Mouse (Mus musculus) spleen, embryonic (tissue): ENCODE data around the gene Ccdc124.

ENCODE experiments used
- CTCF ChIA-PET: fragments of 350-600 bp; sonication (Branson Sonifier 250); formaldehyde crosslinking; loops from one replicate; lab custom pipeline; 2022; lab: Charles Lee

Gene Ccdc124

DNA sequence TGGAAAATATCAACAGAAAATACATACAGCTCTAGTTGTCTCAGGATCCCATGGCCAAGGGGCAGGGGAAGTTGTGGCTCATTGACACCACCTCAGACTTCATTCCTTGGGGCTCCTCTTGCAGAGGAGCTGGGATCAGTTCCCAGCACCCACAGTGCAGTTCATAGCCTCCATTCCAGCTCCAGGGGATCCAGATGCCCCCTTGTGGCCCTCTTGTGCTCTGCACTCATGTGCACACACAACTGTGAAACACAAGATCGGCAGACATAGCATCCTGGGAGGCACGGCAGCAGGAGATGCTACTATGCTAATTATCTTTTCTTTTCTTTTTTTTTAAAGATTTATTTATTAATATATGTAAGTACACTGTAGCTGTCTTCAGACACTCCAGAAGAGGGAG is 46.7 kb downstream of the Ccdc124 start:
- CTCF ChIA-PET = no interaction called here

DNA sequence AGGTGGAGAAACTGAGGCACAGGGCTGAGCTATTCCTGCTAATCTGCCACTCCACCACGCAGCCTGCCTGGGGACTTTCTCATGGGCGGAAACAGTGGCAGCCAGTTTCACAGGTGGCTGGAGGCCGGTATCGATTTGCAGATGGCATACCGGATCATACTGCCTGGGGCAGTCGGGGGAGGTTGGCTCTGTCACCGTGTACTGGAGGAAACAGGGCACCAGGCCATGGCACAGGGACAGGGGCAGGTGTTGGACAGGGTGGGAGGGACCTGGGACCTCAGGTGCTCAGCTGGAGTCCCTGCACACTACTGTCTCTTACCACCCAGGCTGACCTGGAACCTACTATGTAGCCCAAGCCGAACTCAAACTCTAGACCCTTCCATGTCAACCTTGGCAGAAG is 47.9 kb downstream of the Ccdc124 start:
- CTCF ChIA-PET = no interaction called here

DNA sequence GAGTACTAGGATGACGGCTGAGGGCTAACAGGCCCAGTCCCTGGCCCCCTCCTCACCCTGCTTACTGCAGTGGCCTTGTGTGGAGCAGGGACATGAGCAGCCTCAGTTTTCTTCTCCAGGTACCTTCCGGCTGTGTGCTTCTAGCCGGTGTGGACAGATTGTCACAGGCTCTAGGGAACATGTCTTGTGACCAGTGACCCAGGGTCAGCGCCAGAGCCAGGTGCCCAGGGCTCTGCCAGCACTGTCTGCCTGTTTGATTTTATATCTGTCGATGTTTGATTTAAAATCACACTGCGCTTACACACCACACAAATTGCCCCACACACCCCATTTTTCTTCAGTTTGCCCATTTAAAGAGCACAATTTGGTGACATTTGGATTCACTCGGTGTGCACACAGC is 49.9 kb downstream of the Ccdc124 start:
- CTCF ChIA-PET = interaction anchor here (1.1 kb wide), 1 partner anchor 21 kb away, joined by 3 read pairs; no protein-coding TSS in a partner anchor

DNA sequence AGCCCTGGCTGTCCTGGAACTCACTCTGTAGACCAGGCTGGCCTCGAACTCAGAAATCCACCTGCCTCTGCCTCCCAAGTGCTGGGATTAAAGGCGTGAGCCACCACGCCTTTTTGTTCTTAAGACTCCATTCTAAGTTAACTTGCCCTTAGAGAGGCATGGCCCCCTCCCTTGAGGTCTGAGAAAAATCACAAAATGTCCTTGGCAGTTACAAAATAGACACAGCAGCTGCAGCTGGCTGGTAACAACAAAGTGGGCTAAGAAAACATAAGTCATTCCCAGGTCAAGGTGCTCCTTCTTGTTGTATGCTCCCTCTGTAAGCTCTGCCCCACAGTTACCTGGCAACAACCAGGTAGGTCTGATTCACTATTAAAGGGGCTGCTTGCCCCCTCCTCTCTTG is 51.1 kb downstream of the Ccdc124 start:
- CTCF ChIA-PET = interaction anchor here (0.7 to 1.1 kb wide), 4 partner anchors 22 to 71 kb away, joined by 3 to 4 read pairs (median 4); no protein-coding TSS in a partner anchor

DNA sequence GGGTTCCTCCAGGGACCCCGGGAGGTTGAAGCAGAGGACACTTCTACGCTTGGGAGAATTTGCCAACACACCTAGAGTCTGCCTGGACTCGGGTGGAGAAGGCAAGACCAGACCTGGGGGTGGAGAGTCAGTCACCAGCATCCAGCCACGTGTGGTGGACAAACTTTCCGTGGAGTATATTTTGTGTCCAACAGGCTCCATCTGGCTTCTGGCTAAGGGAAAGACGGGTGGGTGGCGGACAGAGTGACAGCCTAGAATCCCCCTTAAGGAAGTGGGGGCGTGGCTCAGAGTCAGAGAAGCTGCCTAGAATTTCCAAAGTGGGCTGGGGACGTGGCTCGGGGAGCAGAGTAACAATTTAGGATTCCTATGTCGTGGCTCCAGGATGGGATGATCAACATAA is 51.7 kb downstream of the Ccdc124 start:
- CTCF ChIA-PET = interaction anchor here (0.9 to 1.0 kb wide), 2 partner anchors 22 to 70 kb away, joined by 3 to 4 read pairs; no protein-coding TSS in a partner anchor

DNA sequence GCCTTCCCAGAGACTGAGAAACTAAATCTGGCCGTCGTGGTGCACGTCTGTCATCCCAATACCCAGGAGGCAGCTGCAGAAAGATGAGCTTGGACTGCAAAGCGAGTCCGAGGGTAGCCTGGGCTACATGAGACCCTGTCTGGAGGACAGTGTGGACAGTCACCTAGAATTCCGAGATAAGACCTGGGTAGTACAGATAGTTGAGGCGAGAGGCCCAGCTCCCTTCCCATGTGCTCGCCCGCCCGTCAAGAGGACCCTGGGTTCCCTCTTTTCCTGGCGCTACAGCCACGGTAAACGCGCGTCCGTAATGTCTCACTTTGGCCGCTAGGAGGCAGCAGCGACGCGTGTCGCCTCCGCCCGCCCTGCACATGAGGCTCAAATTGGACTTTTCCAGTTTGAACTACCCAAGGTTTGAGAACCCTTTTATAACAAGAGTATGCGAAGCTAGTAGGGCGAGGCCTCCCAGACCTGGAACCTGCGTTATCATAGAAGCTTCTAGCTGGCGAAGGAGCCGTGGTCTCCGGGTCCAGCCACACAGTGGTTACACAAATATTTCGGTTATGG is 52.3 kb downstream of the Ccdc124 start:
- CTCF ChIA-PET = interaction anchor here (0.5 to 1.0 kb wide), 5 partner anchors 23 to 991 kb away, joined by 3 to 5 read pairs (median 4); no protein-coding TSS in a partner anchor

DNA sequence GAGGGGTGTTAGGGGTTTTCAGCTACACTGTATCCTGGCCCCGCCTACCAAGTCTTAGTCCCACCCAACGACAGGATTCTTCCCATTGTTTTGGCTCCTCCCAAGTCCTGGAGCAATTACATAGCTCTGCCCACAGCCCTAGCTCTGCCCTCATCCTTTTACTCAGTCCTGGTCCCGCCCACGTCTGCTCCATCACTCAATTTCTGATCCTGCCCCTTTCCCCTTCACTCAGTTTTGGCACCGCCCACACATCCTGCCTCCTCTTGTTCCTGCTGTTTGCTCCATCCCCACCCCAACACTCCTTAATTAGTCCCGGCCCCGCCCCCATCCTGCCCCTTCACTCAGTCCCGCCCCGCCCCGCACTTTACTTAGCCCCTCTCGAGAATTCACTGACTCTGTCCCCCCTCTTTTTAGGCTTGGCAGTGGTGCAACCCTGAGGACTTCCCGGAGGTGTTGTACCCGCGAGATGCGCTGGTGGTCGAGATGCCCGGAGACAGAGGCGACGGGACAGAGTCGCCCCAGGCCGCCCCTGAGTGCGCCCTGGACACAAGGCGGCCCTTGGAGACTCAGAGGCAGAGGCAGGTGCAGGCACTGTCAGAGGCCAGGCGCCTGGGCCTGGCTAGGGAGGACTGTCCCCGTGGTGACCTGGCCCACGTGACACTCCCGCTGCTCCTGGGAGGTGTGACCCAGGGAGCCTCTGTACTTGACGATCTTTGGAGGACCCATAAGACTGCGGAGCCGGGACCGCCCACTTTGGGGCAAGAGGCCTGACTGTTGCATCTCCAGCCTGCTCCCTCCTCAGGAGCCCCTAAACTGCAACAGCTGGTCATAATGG is 53.4 kb downstream of the Ccdc124 start:
- CTCF ChIA-PET = no interaction called here
